Mouse (Mus musculus): Measurements from ENCODE around the gene Csrp1. TPM values are rescaled to one million over a fixed set of nuclear protein-coding genes. Genes with fewer than 3 reads are reported as not detected.
A peak's percentile ranks its signal among the peaks of the same experiment; 100 is the strongest.

Gene Csrp1
- polyA plus RNA-seq (2014; fragmentation: Nextera tagmentation; extraction: Ambion mirVana), result 52.9 and 53.2 TPM in 2 replicates

DNA sequence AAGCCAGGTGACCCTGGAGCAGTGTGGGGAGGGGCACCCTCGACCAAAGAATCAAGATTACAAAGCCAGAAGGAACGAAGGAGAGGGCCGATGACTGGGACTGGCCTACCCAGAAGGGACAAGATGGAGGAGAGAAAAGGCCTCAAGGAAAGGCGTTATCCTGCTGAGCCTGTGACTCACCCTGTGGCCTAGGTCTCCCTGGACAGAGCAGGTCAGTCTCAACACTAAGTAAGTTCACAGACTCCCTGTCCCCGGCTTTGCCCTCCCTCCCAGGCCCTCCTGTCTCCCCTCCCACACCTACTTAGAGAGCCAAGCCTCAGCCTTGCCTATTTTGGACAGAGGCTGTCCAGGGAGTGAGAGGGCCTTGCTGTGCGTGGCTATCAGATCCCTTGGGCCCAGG is at the start of gene Csrp1:
Csrp1 (plus strand) TSS at position 79 of the 400 bp plus-strand sequence.
- no peak for ATAC-seq (replicated peaks; ENCODE audit: insufficient number of reproducible peaks, low FRiP score, low TSS enrichment, low read depth)
- no peaks in the 10 kb centered on the region for H3K9me3 ChIP-seq (replicated peaks; ENCODE audit: control insufficient read depth, low read length)
- no peaks in the 10 kb centered on the region for H3K4me1 ChIP-seq (ENCODE audit: control insufficient read depth, insufficient read depth, low read length)
- 70% methylated on average over 6 of the region's 6 CpGs for WGBS
- no peaks in the 10 kb centered on the region for H3K36me3 ChIP-seq (replicated peaks; ENCODE audit: control insufficient read depth, insufficient read depth, low read depth, low read length)
- no peaks in the 10 kb centered on the region for H3K27me3 ChIP-seq (ENCODE audit: control insufficient read depth, insufficient read depth, low read length)
- no peak within 1 kb of the TSS for H3K9ac ChIP-seq (replicated peaks; ENCODE audit: low read length)
- H3K27ac ChIP-seq (replicated peaks; ENCODE audit: low read depth, low read length), result no peak within 1 kb of the TSS
- no peak within 1 kb of the TSS for H3K4me2 ChIP-seq (ENCODE audit: low read depth, low read length)
- no peak for DNase-seq (ENCODE audit: low spot score)
- H3K4me3 ChIP-seq (ENCODE audit: low read depth, low read length), result no peak within 1 kb of the TSS

- 13% methylated on average over 13 of the region's 13 CpGs for WGBS
- H3K4me3 ChIP-seq (ENCODE audit: low read depth, low read length), result no peak overlapping the region
- peak; percentile 63 for ATAC-seq (replicated peaks; ENCODE audit: insufficient number of reproducible peaks, low FRiP score, low TSS enrichment, low read depth)
- H3K27ac ChIP-seq (replicated peaks; ENCODE audit: low read depth, low read length), result no peak overlapping the region
- H3K9me3 ChIP-seq (replicated peaks; ENCODE audit: control insufficient read depth, low read length), result no peaks in the 10 kb centered on the region
- no peaks in the 10 kb centered on the region for H3K36me3 ChIP-seq (replicated peaks; ENCODE audit: control insufficient read depth, insufficient read depth, low read depth, low read length)
- peak; percentile 88 for DNase-seq (ENCODE audit: low spot score)
- no peaks in the 10 kb centered on the region for H3K27me3 ChIP-seq (ENCODE audit: control insufficient read depth, insufficient read depth, low read length)
- H3K9ac ChIP-seq (replicated peaks; ENCODE audit: low read length), result no peak overlapping the region
- H3K4me1 ChIP-seq (ENCODE audit: control insufficient read depth, insufficient read depth, low read length), result peaks cover 3% of the 10 kb centered on the region; the same call in 1 of the 2 replicates
- H3K4me2 ChIP-seq (ENCODE audit: low read depth, low read length), result no peak overlapping the region
These were observed 49.3 kb upstream of the Csrp1 start for GRCm38 (mm10) chr1:135670397-135671130.

GRCm38 (mm10) chr1:135671406-135671805 is 48.5 kb upstream of the Csrp1 start:
- Histone ChIP-seq H3K36me3 (replicated peaks; ENCODE audit: control insufficient read depth, insufficient read depth, low read depth, low read length) (no peaks in the 10 kb centered on the region), H3K9me3 (replicated peaks; ENCODE audit: control insufficient read depth, low read length) (no peaks in the 10 kb centered on the region), H3K27ac (replicated peaks; ENCODE audit: low read depth, low read length) (no peak overlapping the region), H3K4me3 (ENCODE audit: low read depth, low read length) (no peak overlapping the region), H3K4me2 (ENCODE audit: low read depth, low read length) (no peak overlapping the region), H3K4me1 (ENCODE audit: control insufficient read depth, insufficient read depth, low read length) (peaks cover 3% of the 10 kb centered on the region; the same call in 1 of the 2 replicates), H3K27me3 (ENCODE audit: control insufficient read depth, insufficient read depth, low read length) (no peaks in the 10 kb centered on the region), H3K9ac (replicated peaks; ENCODE audit: low read length) (no peak overlapping the region)
- no peak for DNase-seq (ENCODE audit: low spot score)
- 38% methylated on average over 1 of the region's 1 CpGs for WGBS
- ATAC-seq (replicated peaks; ENCODE audit: insufficient number of reproducible peaks, low FRiP score, low TSS enrichment, low read depth), result no peak

DNA sequence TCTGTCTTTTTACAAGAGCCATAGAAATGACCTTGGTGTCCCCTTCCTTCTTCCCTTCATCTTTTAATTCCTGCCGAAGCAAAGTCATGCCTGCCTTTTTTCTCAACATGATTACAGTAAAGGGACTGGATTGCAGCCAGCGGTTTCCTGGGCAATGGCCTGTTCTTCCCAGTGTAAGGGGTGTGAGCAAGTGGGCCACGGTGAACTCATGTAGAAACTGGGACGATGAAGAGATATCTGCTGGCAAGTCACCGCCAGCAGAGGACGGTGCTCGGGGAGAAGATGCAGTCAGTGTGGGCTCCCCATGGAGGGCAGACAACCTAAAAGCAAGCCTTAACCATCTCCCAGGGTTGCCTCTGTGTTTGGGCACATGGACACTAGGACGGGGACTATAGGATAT is 47.9 kb upstream of the Csrp1 start:
- Histone ChIP-seq H3K27me3 (ENCODE audit: control insufficient read depth, insufficient read depth, low read length) (no peaks in the 10 kb centered on the region), H3K4me3 (ENCODE audit: low read depth, low read length) (no peak overlapping the region), H3K27ac (replicated peaks; ENCODE audit: low read depth, low read length) (no peak overlapping the region), H3K9ac (replicated peaks; ENCODE audit: low read length) (no peak overlapping the region), H3K9me3 (replicated peaks; ENCODE audit: control insufficient read depth, low read length) (no peaks in the 10 kb centered on the region), H3K36me3 (replicated peaks; ENCODE audit: control insufficient read depth, insufficient read depth, low read depth, low read length) (no peaks in the 10 kb centered on the region), H3K4me2 (ENCODE audit: low read depth, low read length) (no peak overlapping the region), H3K4me1 (ENCODE audit: control insufficient read depth, insufficient read depth, low read length) (peaks cover 3% of the 10 kb centered on the region; the same call in 1 of the 2 replicates)
- ATAC-seq (replicated peaks; ENCODE audit: insufficient number of reproducible peaks, low FRiP score, low TSS enrichment, low read depth) (no peak), DNase-seq (ENCODE audit: low spot score) (no peak)
- WGBS, result 77% methylated on average over 8 of the region's 8 CpGs

GRCm38 (mm10) chr1:135672374-135672773 is 47.5 kb upstream of the Csrp1 start:
- Histone ChIP-seq H3K4me1 (ENCODE audit: control insufficient read depth, insufficient read depth, low read length) (peaks cover 3% of the 10 kb centered on the region; the same call in 1 of the 2 replicates), H3K36me3 (replicated peaks; ENCODE audit: control insufficient read depth, insufficient read depth, low read depth, low read length) (no peaks in the 10 kb centered on the region), H3K4me2 (ENCODE audit: low read depth, low read length) (no peak overlapping the region), H3K9me3 (replicated peaks; ENCODE audit: control insufficient read depth, low read length) (no peaks in the 10 kb centered on the region), H3K4me3 (ENCODE audit: low read depth, low read length) (no peak overlapping the region), H3K9ac (replicated peaks; ENCODE audit: low read length) (no peak overlapping the region), H3K27me3 (ENCODE audit: control insufficient read depth, insufficient read depth, low read length) (no peaks in the 10 kb centered on the region), H3K27ac (replicated peaks; ENCODE audit: low read depth, low read length) (no peak overlapping the region)
- WGBS, result 63% methylated on average over 4 of the region's 4 CpGs
- no peak for DNase-seq (ENCODE audit: low spot score)
- no peak for ATAC-seq (replicated peaks; ENCODE audit: insufficient number of reproducible peaks, low FRiP score, low TSS enrichment, low read depth)

DNA sequence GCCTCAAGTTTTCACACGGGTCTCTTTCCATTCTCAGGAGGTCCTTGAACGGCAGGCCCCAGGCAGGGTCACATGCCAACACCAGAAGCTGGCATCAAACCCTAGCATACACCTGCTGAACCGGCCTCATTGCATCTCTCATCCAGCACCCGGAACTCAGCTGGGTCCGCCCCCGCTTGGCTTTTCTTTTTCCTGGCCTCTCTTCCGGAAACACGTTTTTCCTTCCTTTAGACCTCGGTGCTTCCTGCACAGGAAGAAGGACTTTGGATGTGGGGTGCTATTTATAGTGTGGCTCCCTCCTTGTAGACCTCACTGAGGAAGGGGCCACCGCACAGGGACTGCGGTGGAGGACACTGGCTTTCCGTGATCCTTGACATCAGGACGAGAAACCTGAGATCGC is 46.4 kb upstream of the Csrp1 start:
- Histone ChIP-seq H3K4me1 (ENCODE audit: control insufficient read depth, insufficient read depth, low read length) (peaks cover 3% of the 10 kb centered on the region; the same call in 1 of the 2 replicates), H3K9ac (replicated peaks; ENCODE audit: low read length) (no peak overlapping the region), H3K36me3 (replicated peaks; ENCODE audit: control insufficient read depth, insufficient read depth, low read depth, low read length) (no peaks in the 10 kb centered on the region), H3K27me3 (ENCODE audit: control insufficient read depth, insufficient read depth, low read length) (no peaks in the 10 kb centered on the region), H3K4me3 (ENCODE audit: low read depth, low read length) (no peak overlapping the region), H3K4me2 (ENCODE audit: low read depth, low read length) (no peak overlapping the region), H3K27ac (replicated peaks; ENCODE audit: low read depth, low read length) (no peak overlapping the region), H3K9me3 (replicated peaks; ENCODE audit: control insufficient read depth, low read length) (no peaks in the 10 kb centered on the region)
- DNase-seq (ENCODE audit: low spot score) (no peak), ATAC-seq (replicated peaks; ENCODE audit: insufficient number of reproducible peaks, low FRiP score, low TSS enrichment, low read depth) (no peak)
- 81% methylated on average over 14 of the region's 14 CpGs for WGBS

DNA sequence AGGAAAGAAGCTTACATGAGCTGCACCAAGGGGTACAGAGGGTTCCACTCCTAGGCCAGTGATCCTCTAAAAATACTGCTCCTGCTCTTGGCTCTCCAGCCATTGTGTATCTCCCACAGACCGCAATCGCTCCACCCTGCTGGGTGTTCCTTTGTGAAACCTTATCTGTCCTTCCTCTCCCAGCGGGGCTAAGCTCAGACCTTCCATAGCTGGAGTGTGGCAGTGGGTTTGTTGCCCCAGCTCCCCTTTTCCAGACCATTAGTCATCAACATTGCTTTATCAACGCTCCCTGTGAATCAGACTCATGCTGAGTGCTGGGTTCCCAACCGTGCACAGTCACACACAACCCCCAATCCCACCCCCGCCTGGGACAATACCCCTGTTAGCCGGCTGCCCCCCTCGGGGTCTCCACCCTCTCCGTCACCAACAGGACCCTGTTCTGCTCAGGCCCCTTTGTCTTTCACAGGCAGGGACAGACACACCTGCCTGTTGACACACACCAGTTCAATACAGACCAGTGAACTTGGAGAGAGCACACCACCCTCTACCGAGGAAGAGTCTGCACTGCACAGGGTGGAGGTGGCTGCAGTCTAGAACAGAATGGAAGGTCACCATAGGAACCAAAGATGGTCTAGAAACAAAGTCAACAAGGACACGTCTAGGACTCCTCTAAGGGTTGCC is 44.3 kb upstream of the Csrp1 start:
- ATAC-seq (replicated peaks; ENCODE audit: insufficient number of reproducible peaks, low FRiP score, low TSS enrichment, low read depth), result 0 out of 2 replicates have a peak, but pooled peaks have one; percentile 20

DNA sequence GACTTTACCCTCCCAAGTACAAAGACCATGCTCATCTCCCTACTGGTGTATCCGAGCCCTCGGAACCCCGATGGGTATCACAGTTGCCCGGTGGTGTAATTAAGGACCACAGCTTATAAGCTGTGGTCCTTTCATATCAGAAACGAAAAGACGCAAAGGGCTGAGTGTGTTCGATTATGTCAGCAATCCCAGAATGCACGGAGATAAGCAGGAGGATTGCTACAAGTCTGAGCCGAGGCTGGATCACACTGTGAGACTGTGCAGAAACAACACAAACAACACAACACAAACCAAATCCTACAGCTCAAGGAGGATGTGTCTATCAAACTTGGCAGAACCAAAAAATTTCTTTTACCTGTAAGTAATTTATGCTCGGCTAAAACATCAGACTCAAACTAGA is 43.6 kb upstream of the Csrp1 start:
- Histone ChIP-seq H3K36me3 (replicated peaks; ENCODE audit: control insufficient read depth, insufficient read depth, low read depth, low read length) (no peaks in the 10 kb centered on the region), H3K27ac (replicated peaks; ENCODE audit: low read depth, low read length) (no peak overlapping the region), H3K4me2 (ENCODE audit: low read depth, low read length) (no peak overlapping the region), H3K9me3 (replicated peaks; ENCODE audit: control insufficient read depth, low read length) (no peaks in the 10 kb centered on the region), H3K9ac (replicated peaks; ENCODE audit: low read length) (no peak overlapping the region), H3K27me3 (ENCODE audit: control insufficient read depth, insufficient read depth, low read length) (no peaks in the 10 kb centered on the region), H3K4me1 (ENCODE audit: control insufficient read depth, insufficient read depth, low read length) (no peaks in the 10 kb centered on the region), H3K4me3 (ENCODE audit: low read depth, low read length) (no peak overlapping the region)
- ATAC-seq (replicated peaks; ENCODE audit: insufficient number of reproducible peaks, low FRiP score, low TSS enrichment, low read depth) (no peak), DNase-seq (ENCODE audit: low spot score) (no peak)
- 85% methylated on average over 10 of the region's 10 CpGs for WGBS

More for the DNA sequence above, 44.3 kb upstream of the Csrp1 start:
- no peak for DNase-seq (ENCODE audit: low spot score)
- WGBS, result 29% methylated on average over 11 of the region's 11 CpGs
- Histone ChIP-seq H3K27ac (replicated peaks; ENCODE audit: low read depth, low read length) (no peak overlapping the region), H3K4me2 (ENCODE audit: low read depth, low read length) (no peak overlapping the region), H3K27me3 (ENCODE audit: control insufficient read depth, insufficient read depth, low read length) (no peaks in the 10 kb centered on the region), H3K4me3 (ENCODE audit: low read depth, low read length) (no peak overlapping the region), H3K9me3 (replicated peaks; ENCODE audit: control insufficient read depth, low read length) (no peaks in the 10 kb centered on the region), H3K9ac (replicated peaks; ENCODE audit: low read length) (no peak overlapping the region), H3K36me3 (replicated peaks; ENCODE audit: control insufficient read depth, insufficient read depth, low read depth, low read length) (no peaks in the 10 kb centered on the region), H3K4me1 (ENCODE audit: control insufficient read depth, insufficient read depth, low read length) (no peaks in the 10 kb centered on the region)
